Mouse (Mus musculus) small intestine, adult 2 months (tissue): ENCODE data around the gene Cltb. TPM values are rescaled to one million over a fixed set of nuclear protein-coding genes. Genes with fewer than 3 reads are reported as not detected.

Source experiments
- H3K27ac ChIP-seq: fragments of 200-500 bp; 2 replicates; pipeline ENCODE4 v1.5.1; 2012; ENCODE audit warnings: low read depth, low read length, control low read depth, inconsistent platforms; ENCODE audit not compliant: insufficient read depth
- H3K27me3 ChIP-seq: fragments of 200-500 bp; 2 replicates; pipeline ENCODE4 v1.6.1; 2012; ENCODE audit warnings: mild to moderate bottlenecking, moderate library complexity, low read length, inconsistent platforms; ENCODE audit not compliant: control insufficient read depth, insufficient read depth
- H3K36me3 ChIP-seq: fragments of 200-500 bp; 2 replicates; pipeline ENCODE4 v1.6.1; 2012; ENCODE audit warnings: mild to moderate bottlenecking, low read length, control low read depth, inconsistent platforms; ENCODE audit not compliant: control insufficient read depth, insufficient read depth
- H3K4me1 ChIP-seq: fragments of 200-500 bp; 2 replicates; pipeline ENCODE4 v1.6.1; 2012; ENCODE audit warnings: low read length, inconsistent platforms, mixed read lengths; ENCODE audit not compliant: control insufficient read depth, insufficient read depth, insufficient read length
- H3K4me3 ChIP-seq: fragments of 200-500 bp; 2 replicates; pipeline ENCODE4 v1.5.1; 2012; ENCODE audit warnings: low read depth, mild to moderate bottlenecking, control low read depth, inconsistent platforms, low read length, moderate library complexity
- CTCF ChIP-seq: fragments of 200-500 bp; IDR thresholded peaks from 2 replicates; pipeline ENCODE4 v1.5.1; 2012; ENCODE audit warnings: low read depth, mild to moderate bottlenecking, control low read depth, inconsistent platforms, low read length, moderate library complexity, mixed read lengths; ENCODE audit not compliant: insufficient replicate concordance, insufficient read length; ENCODE audit errors: extremely low read depth
- POLR2A ChIP-seq: fragments of 200-500 bp; IDR thresholded peaks from 2 replicates; pipeline ENCODE4 v1.6.1; 2012; ENCODE audit warnings: low read depth, mild to moderate bottlenecking, control low read depth, inconsistent platforms, low read length, moderate library complexity
- WGBS: fragments of 180-500 bp; shearing (Covaris S2); methylation state at CpG from one replicate; pipeline ENCODE4 v1.1.7; 2018; 5-methylcytosine and 5-hydroxymethylcytosine counted together
- polyA plus RNA-seq: library from polyadenylated mRNA; depleted of rRNA; stranded (reverse); fragments of >200 nt; gene quantifications from 2 replicates; pipeline ENCODE4 v1.2.3, GENCODE M21; 2012

Gene Cltb
- polyA plus RNA-seq, 1 experiment = 84.6 TPM

DNA sequence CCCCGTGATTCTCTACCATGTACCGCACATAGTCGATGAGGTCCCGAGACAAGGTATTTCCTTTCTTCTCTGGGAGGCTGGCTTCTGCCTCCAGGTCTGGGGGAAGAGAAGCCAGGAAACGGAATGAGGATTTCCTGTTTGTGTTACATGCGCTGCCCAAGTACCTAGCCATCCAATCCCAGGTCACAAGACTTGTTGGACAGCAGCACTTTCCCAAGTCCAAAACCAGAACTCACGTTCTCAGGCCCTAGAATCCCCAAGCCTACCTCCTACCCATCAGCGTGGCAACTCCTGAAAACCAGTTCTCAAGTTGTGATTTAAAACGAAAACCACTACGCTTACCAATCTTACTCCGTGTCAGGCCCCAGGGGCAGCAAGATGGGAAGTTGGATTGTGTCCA, 25.3 kb downstream of the Cltb start:
- Histone ChIP-seq H3K36me3 (peaks cover 15% of the 10 kb centered on the region), H3K4me3 (no peak overlapping the region), H3K27me3 (no peaks in the 10 kb centered on the region), H3K4me1 (peaks cover 10% of the 10 kb centered on the region; the same call in 1 of the 2 replicates), H3K27ac (no peak overlapping the region)
- no peak for TF ChIP-seq CTCF
- 80% methylated on average over 11 of the region's 11 CpGs for WGBS

DNA sequence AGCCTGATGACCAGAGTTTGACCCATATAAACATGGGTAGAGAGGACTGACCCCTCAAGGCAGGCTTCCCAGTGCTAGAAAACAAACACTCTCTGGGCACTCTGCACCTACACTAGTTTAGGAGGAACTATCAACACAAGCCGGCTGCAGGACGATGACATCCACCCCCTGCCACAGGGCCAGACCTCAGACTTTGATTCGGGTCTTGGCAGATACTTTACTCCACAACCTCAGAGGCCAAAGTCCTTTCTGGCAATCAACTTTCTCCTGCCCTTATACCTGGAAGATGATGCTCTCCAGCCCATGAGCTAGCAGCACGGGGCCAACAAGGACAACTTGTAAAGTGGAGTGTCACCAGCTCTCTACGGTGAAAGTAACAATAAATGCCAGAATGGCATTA, 28.3 kb downstream of the Cltb start:
- H3K36me3 ChIP-seq = peaks cover 19% of the 10 kb centered on the region
- H3K27ac ChIP-seq = peak overlapping the region; percentile 26
- no peaks in the 10 kb centered on the region for H3K27me3 ChIP-seq
- WGBS = 28% methylated on average over 5 of the region's 5 CpGs
- no peak for TF ChIP-seq POLR2A
- no peak for TF ChIP-seq CTCF
- no peak overlapping the region for H3K4me3 ChIP-seq
- H3K4me1 ChIP-seq = peaks cover 10% of the 10 kb centered on the region; the same call in 1 of the 2 replicates

- Histone ChIP-seq H3K36me3 (peaks cover 19% of the 10 kb centered on the region), H3K27ac (peak overlapping the region; percentile 23), H3K27me3 (no peaks in the 10 kb centered on the region), H3K4me1 (peaks cover 10% of the 10 kb centered on the region; the same call in 1 of the 2 replicates), H3K4me3 (no peak overlapping the region)
- TF ChIP-seq POLR2A (no peak), CTCF (no peak)
- 35% methylated on average over 10 of the region's 10 CpGs for WGBS
These were observed 29.0 kb downstream of the Cltb start for GRCm38 (mm10) chr13:54582126-54582525.

DNA sequence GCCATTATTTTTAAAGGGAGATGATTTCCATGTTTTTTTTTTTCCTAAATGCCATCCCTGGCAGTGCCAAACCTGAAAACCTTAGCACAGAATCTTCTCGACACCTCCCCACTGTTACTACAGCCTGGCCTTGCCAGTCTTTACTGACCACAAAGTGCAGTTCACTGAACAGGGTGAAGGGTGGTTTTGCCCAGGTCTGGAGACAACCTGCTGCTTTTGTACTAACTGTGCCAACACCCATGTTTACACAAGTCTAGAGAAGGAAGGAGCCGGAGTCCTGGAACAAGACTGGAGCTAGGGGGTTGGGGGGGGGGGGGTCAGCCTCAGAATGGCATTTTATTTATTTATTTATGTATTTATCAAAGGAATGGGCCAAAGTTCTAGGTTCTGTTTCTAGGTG, 29.8 kb downstream of the Cltb start:
- H3K36me3 ChIP-seq = peaks cover 19% of the 10 kb centered on the region
- WGBS = 33% methylated on average over 2 of the region's 2 CpGs

GRCm38 (mm10) chr13:54577652-54578507, 33.3 kb downstream of the Cltb start:
- no peaks in the 10 kb centered on the region for H3K27me3 ChIP-seq
- peaks cover 15% of the 10 kb centered on the region for H3K4me1 ChIP-seq
- no peak overlapping the region for H3K4me3 ChIP-seq
- H3K36me3 ChIP-seq = peaks cover 5% of the 10 kb centered on the region; the same call in 1 of the 2 replicates
- WGBS = 86% methylated on average over 21 of the region's 21 CpGs
- H3K27ac ChIP-seq = peak overlapping the region; percentile 6; the same call in 1 of the 2 replicates
- TF ChIP-seq CTCF (no peak), POLR2A (no peak)

More for the DNA sequence above, 29.8 kb downstream of the Cltb start:
- TF ChIP-seq POLR2A (no peak), CTCF (no peak)
- Histone ChIP-seq H3K27me3 (no peaks in the 10 kb centered on the region), H3K4me3 (no peak overlapping the region), H3K27ac (no peak overlapping the region), H3K4me1 (peaks cover 10% of the 10 kb centered on the region; the same call in 1 of the 2 replicates)

DNA sequence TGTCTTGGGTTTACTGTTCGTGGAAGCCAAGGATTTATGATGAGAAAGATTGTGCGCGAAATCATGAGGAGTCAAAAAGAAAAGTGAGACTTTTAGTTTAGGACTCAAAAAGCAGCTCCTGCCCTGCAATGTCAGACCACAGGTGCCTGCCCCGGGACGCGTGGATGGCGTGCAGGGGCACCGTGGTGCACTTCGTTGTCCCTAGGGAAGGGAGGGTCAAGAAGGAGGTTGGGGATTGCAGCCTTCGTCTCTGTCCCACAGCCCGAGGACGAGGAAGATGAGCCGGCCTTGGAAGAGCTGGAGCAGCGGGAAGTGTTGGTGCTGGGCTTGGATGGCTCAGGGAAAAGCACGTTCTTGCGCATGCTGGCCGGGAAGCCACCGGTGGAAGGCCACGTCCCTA, 35.7 kb downstream of the Cltb start:
- WGBS = 4% methylated on average over 19 of the region's 19 CpGs
- no peaks in the 10 kb centered on the region for H3K27me3 ChIP-seq
- peaks cover 2% of the 10 kb centered on the region; the same call in 1 of the 2 replicates for H3K36me3 ChIP-seq
- TF ChIP-seq CTCF (no peak), POLR2A (no peak)
- peak overlapping the region; percentile 72 for H3K4me3 ChIP-seq
- H3K27ac ChIP-seq = peak overlapping the region; percentile 48
- H3K4me1 ChIP-seq = peaks cover 7% of the 10 kb centered on the region

DNA sequence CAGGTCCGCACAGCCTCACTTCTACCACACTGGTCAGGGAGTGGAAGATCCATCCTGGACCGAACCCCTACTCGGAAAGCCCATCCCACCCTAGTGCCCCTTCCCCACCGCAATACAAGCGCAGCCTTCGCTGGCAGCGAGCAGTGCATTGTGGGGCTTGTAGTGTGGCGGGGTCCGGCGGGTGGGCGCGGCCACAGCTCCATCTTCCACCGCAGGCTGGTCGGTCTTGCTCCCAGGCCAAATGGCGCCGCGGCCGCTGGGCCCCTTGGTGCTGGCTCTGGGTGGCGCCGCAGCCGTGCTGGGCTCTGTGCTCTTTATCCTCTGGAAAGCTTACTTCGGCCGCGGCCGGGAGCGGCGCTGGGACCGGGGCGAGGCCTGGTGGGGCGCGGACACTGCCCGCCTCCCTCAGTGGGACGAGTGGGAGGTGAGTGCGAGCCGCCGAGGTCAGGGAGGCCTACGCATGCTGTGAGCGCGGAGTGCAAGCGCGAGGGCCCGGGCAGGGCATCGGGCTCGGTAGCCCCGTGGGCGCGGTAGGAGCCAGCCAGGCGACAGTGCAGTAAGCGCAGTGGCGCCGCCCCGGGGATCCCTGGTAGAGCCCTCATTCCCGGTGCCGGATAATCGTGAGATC, 36.2 kb downstream of the Cltb start, which contains the start of gene Arl10:
Arl10 (plus strand) TSS at position 162 of the 628 bp plus-strand sequence.
- Histone ChIP-seq H3K27ac (peak within 1 kb of the TSS; percentile 48), H3K4me1 (peaks cover 7% of the 10 kb centered on the region)
- under 1% methylated on average over 55 of the region's 55 CpGs for WGBS

More for the DNA sequence above, 36.2 kb downstream of the Cltb start, which contains the start of gene Arl10:
- peak; percentile 60 for TF ChIP-seq POLR2A
- TF ChIP-seq CTCF = 0 out of 2 replicates have a peak, but pooled peaks have one; percentile 8
- no peaks in the 10 kb centered on the region for H3K27me3 ChIP-seq
- H3K36me3 ChIP-seq = peaks cover 2% of the 10 kb centered on the region; the same call in 1 of the 2 replicates
- peak within 1 kb of the TSS; percentile 72 for H3K4me3 ChIP-seq
